Mouse (Mus musculus) stomach, postnatal 0 days (tissue): ENCODE data around the gene Olfr591. TPM values are rescaled to one million over a fixed set of nuclear protein-coding genes. Genes with fewer than 3 reads are reported as not detected.

Source experiments
- ATAC-seq: fragments of 200-750 bp; cut with Nextera tagmentation; 2 replicates; pipeline ENCODE4 v1.8.0; 2017; ENCODE audit not compliant: low FRiP score, low TSS enrichment
- DNase-seq: peaks from one replicate; pipeline ENCODE4 v3.0.0-alpha.2; 2016; ENCODE audit warnings: low spot score
- H3K27ac ChIP-seq: fragments of 300-500 bp; sonication (generic); replicated peaks from 2 replicates; pipeline ENCODE4 v1.5.1; 2014; ENCODE audit warnings: mild to moderate bottlenecking, control low read depth
- H3K27me3 ChIP-seq: fragments of 300-500 bp; sonication (generic); 2 replicates; pipeline ENCODE4 v1.6.1; 2014; ENCODE audit warnings: low read length; ENCODE audit not compliant: control insufficient read depth, insufficient read depth
- H3K36me3 ChIP-seq: fragments of 300-500 bp; sonication (generic); 2 replicates; pipeline ENCODE4 v1.6.1; 2014; ENCODE audit warnings: low read length, mixed read lengths; ENCODE audit not compliant: control insufficient read depth, insufficient read depth
- H3K4me1 ChIP-seq: fragments of 300-500 bp; sonication (generic); replicated peaks from 2 replicates; pipeline ENCODE4 v1.6.1; 2014; ENCODE audit warnings: antibody characterized with exemption; ENCODE audit not compliant: control insufficient read depth, insufficient read depth
- H3K4me2 ChIP-seq: fragments of 300-500 bp; sonication (generic); replicated peaks from 2 replicates; pipeline ENCODE4 v1.6.1; 2014; ENCODE audit warnings: low read depth, mild to moderate bottlenecking, control low read depth, moderate library complexity
- H3K4me3 ChIP-seq: fragments of 300-500 bp; sonication (generic); 2 replicates; pipeline ENCODE4 v1.5.1; 2014; ENCODE audit warnings: low read depth, low read length, control low read depth
- H3K9ac ChIP-seq: fragments of 300-500 bp; sonication (generic); 2 replicates; pipeline ENCODE4 v1.6.1; 2014; ENCODE audit warnings: mild to moderate bottlenecking, low read length, control low read depth, mixed read lengths
- H3K9me3 ChIP-seq: fragments of 300-500 bp; sonication (generic); 2 replicates; pipeline ENCODE4 v1.6.1; 2016; ENCODE audit warnings: low read length; ENCODE audit not compliant: control insufficient read depth
- CTCF ChIP-seq: IDR thresholded peaks from 2 replicates; pipeline ENCODE4 v1.5.1; 2016; ENCODE audit warnings: antibody characterized with exemption, low read depth, mild to moderate bottlenecking, moderate library complexity
- EP300 ChIP-seq: optimal IDR thresholded peaks from 2 replicates; pipeline ENCODE3; 2016; ENCODE audit warnings: antibody characterized with exemption
- WGBS: fragments of 180-500 bp; shearing (Covaris S2); extraction: QIAGEN DNeasy Blood & Tissue Kit; methylation state at CpG from one replicate; pipeline ENCODE4 v1.1.7; 2014; 5-methylcytosine and 5-hydroxymethylcytosine counted together
- polyA plus RNA-seq: library from polyadenylated mRNA; unstranded; fragments of >200 nt; fragmentation: Nextera tagmentation; extraction: Ambion mirVana; gene quantifications from 2 replicates; pipeline ENCODE4 v1.2.1, GENCODE M21; 2015

Olfr591 gene
- polyA plus RNA-seq, 1 experiment from 2014 or later = not detected

- H3K4me2 ChIP-seq = no peak within 1 kb of the TSS
- DNase-seq = no peak
Observed at GRCm38 (mm10) chr7:103156256-103156655, 21.9 kb downstream of the Olfr591 start, which contains the start of gene Olfr589. Gene Olfr589 (minus strand): TSS chr7:103156356.

GRCm38 (mm10) chr7:103140579-103140978, 37.6 kb downstream of the Olfr591 start, which contains the start of gene Olfr588-ps1:
Gene Olfr588-ps1 (plus strand): TSS chr7:103140879.
- Histone ChIP-seq H3K9ac (no peak within 1 kb of the TSS), H3K27me3 (no peaks in the 10 kb centered on the region), H3K27ac (no peak within 1 kb of the TSS), H3K36me3 (no peaks in the 10 kb centered on the region), H3K9me3 (no peaks in the 10 kb centered on the region), H3K4me3 (no peak within 1 kb of the TSS), H3K4me2 (no peak within 1 kb of the TSS), H3K4me1 (no peaks in the 10 kb centered on the region)
- no peak for ATAC-seq
- WGBS = 80% methylated on average over 1 of the region's 1 CpGs
- no peak for DNase-seq
- no peak for TF ChIP-seq EP300

More at GRCm38 (mm10) chr7:103156256-103156655, 21.9 kb downstream of the Olfr591 start, which contains the start of gene Olfr589:
- no peak within 1 kb of the TSS for H3K4me3 ChIP-seq
- no peaks in the 10 kb centered on the region for H3K36me3 ChIP-seq
- H3K9me3 ChIP-seq = no peaks in the 10 kb centered on the region
- H3K4me1 ChIP-seq = no peaks in the 10 kb centered on the region
- no peak for ATAC-seq
- H3K9ac ChIP-seq = no peak within 1 kb of the TSS
- TF ChIP-seq CTCF = no peak
- TF ChIP-seq EP300 = no peak
- 54% methylated on average over 2 of the region's 2 CpGs for WGBS
- H3K27ac ChIP-seq = no peak within 1 kb of the TSS
- no peaks in the 10 kb centered on the region for H3K27me3 ChIP-seq

- no peaks in the 10 kb centered on the region for H3K4me1 ChIP-seq
- ATAC-seq = no peak
- H3K36me3 ChIP-seq = no peaks in the 10 kb centered on the region
- H3K9me3 ChIP-seq = no peaks in the 10 kb centered on the region
- H3K4me2 ChIP-seq = no peak within 1 kb of the TSS
- no peak for DNase-seq
- no peak within 1 kb of the TSS for H3K4me3 ChIP-seq
- H3K27ac ChIP-seq = no peak within 1 kb of the TSS
- WGBS = 90% methylated on average over 3 of the region's 3 CpGs
- H3K9ac ChIP-seq = no peak within 1 kb of the TSS
- TF ChIP-seq CTCF = no peak
- TF ChIP-seq EP300 = no peak
- H3K27me3 ChIP-seq = no peaks in the 10 kb centered on the region
Observed at GRCm38 (mm10) chr7:103125538-103125937, 52.6 kb downstream of the Olfr591 start, which contains the start of gene Olfr586. Gene Olfr586 (minus strand): TSS chr7:103125638.

- DNase-seq (no peak), ATAC-seq (no peak)
- H3K4me2 ChIP-seq = no peak overlapping the region
- 43% methylated on average over 3 of the region's 3 CpGs for WGBS
- no peaks in the 10 kb centered on the region for H3K36me3 ChIP-seq
- H3K27ac ChIP-seq = no peak overlapping the region
- no peak overlapping the region for H3K9ac ChIP-seq
- no peaks in the 10 kb centered on the region for H3K27me3 ChIP-seq
- no peaks in the 10 kb centered on the region for H3K4me1 ChIP-seq
- no peak overlapping the region for H3K4me3 ChIP-seq
- no peaks in the 10 kb centered on the region for H3K9me3 ChIP-seq
- TF ChIP-seq CTCF (peak; percentile 55), EP300 (no peak)
Observed at GRCm38 (mm10) chr7:103119406-103119805, 58.7 kb downstream of the Olfr591 start.

Other genes starting within 250 kb of the Olfr591 start
- gene Olfr573-ps1, start 235.8 kb downstream of the Olfr591 start, polyA plus RNA-seq = not detected in 2 replicates
- not detected in 2 replicates for gene Olfr574, start 229.9 kb downstream of the Olfr591 start, polyA plus RNA-seq
- not detected in 2 replicates for gene Olfr575, start 219.6 kb downstream of the Olfr591 start, polyA plus RNA-seq
- gene Olfr576, start 215.7 kb downstream of the Olfr591 start, polyA plus RNA-seq = not detected in 2 replicates
- not detected in 2 replicates for gene Olfr577, start 202.4 kb downstream of the Olfr591 start, polyA plus RNA-seq
- gene Olfr578, start 189.0 kb downstream of the Olfr591 start, polyA plus RNA-seq = not detected in 2 replicates
- gene Olfr582, start 140.3 kb downstream of the Olfr591 start, polyA plus RNA-seq = not detected in 2 replicates
- not detected in 2 replicates for gene Olfr583, start 127.0 kb downstream of the Olfr591 start, polyA plus RNA-seq
- not detected in 2 replicates for gene Olfr584, start 96.5 kb downstream of the Olfr591 start, polyA plus RNA-seq
- gene Olfr585, start 80.6 kb downstream of the Olfr591 start, polyA plus RNA-seq = not detected in 2 replicates
- 0.04 TPM in 1 of 2 replicates, not detected in the other for gene Olfr586, start 52.7 kb downstream of the Olfr591 start, polyA plus RNA-seq
- not detected in 2 replicates for gene Olfr588-ps1, start 37.5 kb downstream of the Olfr591 start, polyA plus RNA-seq
- not detected in 2 replicates for gene Olfr589, start 22.0 kb downstream of the Olfr591 start, polyA plus RNA-seq
- gene Olfr592, start 6.5 kb upstream of the Olfr591 start, polyA plus RNA-seq = 0.04 TPM in 1 of 2 replicates, not detected in the other
- gene Olfr593, start 33.5 kb upstream of the Olfr591 start, polyA plus RNA-seq = not detected in 2 replicates
- not detected in 2 replicates for gene Olfr594, start 38.7 kb upstream of the Olfr591 start, polyA plus RNA-seq
- gene Usp17ld, start 74.2 kb upstream of the Olfr591 start, polyA plus RNA-seq = not detected in 2 replicates
- not detected in 2 replicates for gene Olfr596, start 127.3 kb upstream of the Olfr591 start, polyA plus RNA-seq
- gene Olfr597, start 138.0 kb upstream of the Olfr591 start, polyA plus RNA-seq = not detected in 2 replicates
- not detected in 2 replicates for gene Olfr598, start 145.2 kb upstream of the Olfr591 start, polyA plus RNA-seq
- not detected in 2 replicates for gene Olfr599, start 157.6 kb upstream of the Olfr591 start, polyA plus RNA-seq
- not detected in 2 replicates for gene Olfr600, start 171.3 kb upstream of the Olfr591 start, polyA plus RNA-seq
- gene Olfr601, start 184.3 kb upstream of the Olfr591 start, polyA plus RNA-seq = not detected in 2 replicates
- gene Olfr603, start 207.8 kb upstream of the Olfr591 start, polyA plus RNA-seq = not detected in 2 replicates
- gene Usp17lc, start 236.7 kb upstream of the Olfr591 start, polyA plus RNA-seq = not detected in 2 replicates